Mouse (Mus musculus) layer of hippocampus, adult 11-12 months (tissue): Measurements from ENCODE around the gene Trhr2.
A peak's percentile ranks its signal among the peaks of the same experiment; 100 is the strongest.
"Not testable (repeated sequence)": the region's sequence is repeated elsewhere in the genome, so short reads cannot be mapped to it uniquely, and the experiment has no call there.

Experiments used
- DNase-seq: peaks from one replicate; pipeline ENCODE4 v3.0.0; 2022; ENCODE audit warnings: low spot score

Gene Trhr2

GRCm38 (mm10) chr8:122330446-122331133, 30.0 kb downstream of the Trhr2 start:
- no peak for DNase-seq

DNA sequence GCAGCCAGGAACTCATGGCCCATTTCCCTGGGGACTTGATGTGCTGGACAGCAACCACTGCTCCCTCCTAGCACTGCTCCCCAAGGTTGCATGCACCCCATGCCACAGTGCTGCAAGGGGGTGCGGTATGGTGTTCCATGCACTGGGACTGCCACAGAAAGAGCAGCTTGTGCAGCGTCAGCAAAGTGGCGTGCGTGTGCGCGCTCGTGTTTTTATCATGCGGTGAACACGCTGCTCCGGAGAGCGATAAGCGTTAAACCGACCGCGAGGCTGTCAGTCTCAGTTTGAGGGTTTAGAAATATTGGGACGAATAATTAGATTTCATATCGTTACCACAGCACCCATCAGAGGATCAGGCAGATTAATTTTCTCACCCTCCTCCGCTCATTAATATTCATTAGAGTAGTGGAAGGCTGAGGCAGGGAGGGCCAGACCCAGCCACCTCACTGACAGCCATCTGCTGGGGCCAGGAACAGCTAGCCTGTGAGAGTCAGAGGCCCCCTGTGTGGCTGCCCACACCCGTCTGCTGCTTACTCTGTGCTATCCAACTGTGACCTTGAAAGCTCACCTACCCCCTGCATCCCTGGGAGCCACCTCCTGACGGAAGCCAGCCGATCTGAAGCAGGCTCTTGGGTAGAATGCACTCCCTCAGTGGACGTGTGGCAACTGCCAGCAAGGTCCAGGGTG, 30.9 kb downstream of the Trhr2 start:
- DNase-seq, result no peak

- DNase-seq, result no peak
Observed at GRCm38 (mm10) chr8:122329072-122329471, 31.5 kb downstream of the Trhr2 start.

- DNase-seq, result no peak
Observed at GRCm38 (mm10) chr8:122326114-122326542, 34.4 kb downstream of the Trhr2 start.

- DNase-seq, result no peak
Observed at GRCm38 (mm10) chr8:122325196-122325595, 35.4 kb downstream of the Trhr2 start.

GRCm38 (mm10) chr8:122323951-122324402, 36.6 kb downstream of the Trhr2 start:
- not testable (repeated sequence) for DNase-seq

DNA sequence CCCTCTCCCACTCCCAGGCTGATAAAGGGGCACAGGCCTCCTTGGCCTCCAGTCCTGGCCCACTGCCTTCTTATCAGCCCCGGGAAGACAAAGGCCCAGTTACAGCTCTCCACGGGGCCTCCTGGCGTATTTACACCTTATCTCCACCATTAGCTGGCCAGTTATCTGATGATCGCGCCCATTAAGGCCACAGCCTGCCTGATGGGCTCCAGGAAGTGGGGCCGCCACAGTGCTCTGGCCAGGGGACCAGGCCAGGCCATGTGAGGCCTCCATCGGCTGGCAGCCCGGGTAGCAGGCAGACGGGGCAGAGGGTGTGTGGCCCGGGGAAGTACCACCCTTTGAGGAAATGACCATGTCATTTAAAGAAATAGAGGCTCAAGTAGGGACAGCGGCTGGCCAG, 37.8 kb downstream of the Trhr2 start:
- no peak for DNase-seq

- DNase-seq, result no peak
Observed at GRCm38 (mm10) chr8:122322126-122322525, 38.4 kb downstream of the Trhr2 start.

- no peak for DNase-seq
Observed at GRCm38 (mm10) chr8:122321455-122321921, 39.1 kb downstream of the Trhr2 start.

- no peak for DNase-seq
Observed at GRCm38 (mm10) chr8:122320541-122320940, 40.0 kb downstream of the Trhr2 start.

GRCm38 (mm10) chr8:122319708-122320075, 40.9 kb downstream of the Trhr2 start:
- no peak for DNase-seq

GRCm38 (mm10) chr8:122319045-122319707, 41.4 kb downstream of the Trhr2 start:
- DNase-seq, result no peak

- no peak for DNase-seq
Observed at GRCm38 (mm10) chr8:122317918-122318475, 42.5 kb downstream of the Trhr2 start.

DNA sequence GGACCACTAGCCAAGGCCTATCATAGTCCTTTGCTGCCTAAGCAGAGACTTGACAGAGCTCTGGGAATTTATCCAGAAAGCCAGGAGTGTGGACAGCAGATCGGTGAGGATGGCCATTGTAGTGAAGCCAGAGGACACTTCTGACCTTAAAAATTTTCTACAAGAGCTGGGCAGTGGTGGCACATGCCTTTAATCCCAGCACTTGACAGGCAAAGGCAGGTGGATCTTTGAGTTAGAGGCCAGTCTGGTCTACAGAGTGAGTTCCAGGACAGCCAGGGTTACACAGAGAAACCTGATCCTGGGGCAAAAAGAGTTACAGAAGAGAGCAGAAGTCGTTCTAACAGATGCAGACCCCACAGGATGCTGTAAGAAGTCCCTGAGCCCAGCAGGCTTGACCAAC, 44.1 kb downstream of the Trhr2 start:
- no peak for DNase-seq

DNA sequence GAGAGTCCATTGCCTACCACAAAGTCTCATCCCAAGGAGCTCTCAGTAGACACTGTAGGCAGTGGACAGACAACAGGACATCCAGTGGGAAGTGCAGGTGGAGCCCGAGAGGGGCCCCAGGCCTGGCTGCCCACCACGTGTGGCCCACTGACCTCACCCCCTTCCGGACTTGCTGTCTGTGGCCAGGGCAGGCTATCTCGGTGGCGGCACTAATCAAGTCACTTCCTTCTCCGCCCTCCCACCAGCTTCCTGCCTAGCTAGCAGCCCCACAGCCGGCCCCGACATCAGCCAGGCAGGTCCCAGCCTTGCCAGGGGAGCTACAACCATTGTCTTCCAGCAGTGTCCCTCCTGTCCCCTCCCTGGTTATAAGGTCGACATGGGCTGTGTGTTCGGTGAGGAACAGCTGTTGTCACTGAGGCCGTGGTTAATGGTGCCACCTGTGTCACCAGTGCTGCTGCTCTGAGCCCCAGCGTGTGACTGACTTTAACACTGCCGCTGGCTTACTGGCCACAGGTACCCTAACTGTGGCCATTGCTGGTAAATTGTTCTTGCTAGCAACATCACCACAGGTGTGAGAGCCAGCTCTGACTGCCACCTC, 45.5 kb downstream of the Trhr2 start:
- peak; percentile 56 for DNase-seq

DNA sequence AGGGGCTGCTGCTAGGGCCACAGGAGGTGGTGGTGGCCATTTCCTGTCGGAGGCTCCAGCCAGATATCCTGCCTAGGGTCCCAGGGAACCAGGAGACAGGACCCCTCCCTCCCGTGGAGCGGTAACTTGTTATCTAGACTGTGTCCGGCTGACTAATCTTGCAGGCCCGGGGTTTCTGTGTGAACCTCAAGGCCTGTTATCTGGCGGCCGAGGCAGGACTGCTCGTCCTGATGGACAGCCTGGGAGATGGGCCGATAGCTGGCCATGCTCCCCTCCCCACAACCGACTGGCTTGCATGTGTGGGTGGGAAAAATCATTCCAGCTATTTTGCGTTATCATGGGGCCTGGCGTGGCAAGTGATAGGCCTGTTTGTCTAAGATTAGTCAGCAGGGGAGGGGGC, 47.2 kb downstream of the Trhr2 start:
- DNase-seq, result no peak

DNA sequence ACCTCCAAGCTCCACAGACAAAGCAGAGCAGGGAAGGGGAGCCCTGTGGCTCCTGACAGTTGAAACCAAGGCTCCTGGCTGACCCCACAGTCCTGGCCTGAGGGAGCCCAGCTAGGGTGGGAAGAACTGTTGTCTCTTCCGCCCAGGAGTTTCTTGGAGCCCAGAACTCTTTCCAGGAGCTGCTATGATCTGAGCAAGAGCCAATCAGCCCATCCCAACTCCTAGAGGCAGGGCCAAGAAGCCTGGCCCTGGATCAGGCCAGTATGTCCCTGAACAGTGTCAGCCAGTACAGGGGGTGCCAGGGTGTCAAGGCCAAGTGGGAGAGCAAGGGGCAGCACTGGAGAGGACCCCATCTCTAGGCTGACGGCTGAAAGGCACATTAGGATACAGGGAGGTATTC, 48.0 kb downstream of the Trhr2 start:
- no peak for DNase-seq

- DNase-seq, result no peak
Observed at GRCm38 (mm10) chr8:122311115-122311514, 49.4 kb downstream of the Trhr2 start.

- no peak for DNase-seq
Observed at GRCm38 (mm10) chr8:122309272-122309671, 51.3 kb downstream of the Trhr2 start.

- DNase-seq, result no peak
Observed at GRCm38 (mm10) chr8:122307836-122308235, 52.7 kb downstream of the Trhr2 start.
